Mouse (Mus musculus) neural tube, embryonic 11.5 days (tissue): ENCODE data around the gene Fam19a4. TPM values are rescaled to one million over a fixed set of nuclear protein-coding genes. Genes with fewer than 3 reads are reported as not detected.
"Not testable (repeated sequence)": the region's sequence is repeated elsewhere in the genome, so short reads cannot be mapped to it uniquely, and the experiment has no call there.

ENCODE experiments used
- ATAC-seq: fragments of 200-750 bp; cut with Nextera tagmentation; 2 replicates; pipeline ENCODE4 v1.8.0; 2017; ENCODE audit warnings: moderate number of reproducible peaks, mild to moderate bottlenecking, moderate TSS enrichment, moderate library complexity; ENCODE audit not compliant: insufficient read depth, low FRiP score, low TSS enrichment
- DNase-seq: peaks from one replicate; pipeline ENCODE4 v3.0.0-alpha.2; 2015; ENCODE audit warnings: low spot score
- H3K27ac ChIP-seq: fragments of 300-500 bp; sonication (generic); 2 replicates; pipeline ENCODE4 v1.5.1; 2014; ENCODE audit warnings: low read depth, mild to moderate bottlenecking, low read length
- H3K27me3 ChIP-seq: fragments of 300-500 bp; sonication (generic); 2 replicates; pipeline ENCODE4 v1.6.1; 2014; ENCODE audit warnings: mild to moderate bottlenecking, low read length, mixed read lengths; ENCODE audit not compliant: control insufficient read depth, insufficient read depth
- H3K36me3 ChIP-seq: fragments of 300-500 bp; sonication (generic); 2 replicates; pipeline ENCODE4 v1.6.1; 2014; ENCODE audit warnings: mild to moderate bottlenecking, low read length, moderate library complexity, mixed read lengths; ENCODE audit not compliant: control insufficient read depth, insufficient read depth
- H3K4me1 ChIP-seq: fragments of 300-500 bp; sonication (generic); 2 replicates; pipeline ENCODE4 v1.6.1; 2014; ENCODE audit warnings: low read length, mixed read lengths; ENCODE audit not compliant: control insufficient read depth, insufficient read depth
- H3K4me2 ChIP-seq: fragments of 300-500 bp; sonication (generic); 2 replicates; pipeline ENCODE4 v1.6.1; 2014; ENCODE audit warnings: low read depth, mild to moderate bottlenecking, moderate library complexity
- H3K4me3 ChIP-seq: fragments of 300-500 bp; sonication (generic); 2 replicates; pipeline ENCODE4 v1.5.1; 2014; ENCODE audit warnings: low read depth, low read length
- H3K9ac ChIP-seq: fragments of 300-500 bp; sonication (generic); 2 replicates; pipeline ENCODE4 v1.6.1; 2014; ENCODE audit warnings: mild to moderate bottlenecking, low read length
- H3K9me3 ChIP-seq: fragments of 300-500 bp; sonication (generic); 2 replicates; pipeline ENCODE4 v1.6.1; 2016; ENCODE audit warnings: low read length; ENCODE audit not compliant: control insufficient read depth
- WGBS: fragments of 180-500 bp; shearing (Covaris S2); extraction: QIAGEN DNeasy Blood & Tissue Kit; methylation state at CpG from one replicate; pipeline ENCODE4 v1.1.7; 2014; 5-methylcytosine and 5-hydroxymethylcytosine counted together
- polyA plus RNA-seq: library from polyadenylated mRNA; unstranded; fragments of >200 nt; fragmentation: Nextera tagmentation; extraction: Ambion mirVana; gene quantifications from 2 replicates; pipeline ENCODE4 v1.2.1, GENCODE M21; 2014

Gene Fam19a4
- polyA plus RNA-seq, 1 experiment from 2014 or later, result 3.8 TPM

DNA sequence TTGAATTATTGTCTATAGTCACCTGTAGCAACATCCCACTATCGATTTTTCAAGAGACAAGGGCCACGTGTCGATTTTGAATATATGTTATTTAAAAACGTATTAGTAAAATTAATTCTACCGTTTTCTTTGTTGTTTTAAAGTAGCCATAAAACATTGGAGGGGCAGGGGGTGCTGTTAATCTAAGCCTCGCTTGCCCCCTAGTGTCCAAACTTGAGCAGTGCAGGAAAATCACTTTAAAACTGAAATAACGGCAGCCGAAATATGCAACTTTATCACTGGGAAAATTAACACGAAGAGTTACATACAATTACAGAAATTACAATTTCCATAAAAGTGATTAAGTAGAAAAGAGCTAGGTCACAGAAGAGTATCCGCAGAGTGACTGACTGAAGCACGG, 55.2 kb downstream of the Fam19a4 start:
- ATAC-seq, result no peak
- Histone ChIP-seq H3K4me3 (no peak overlapping the region), H3K9me3 (no peaks in the 10 kb centered on the region), H3K27me3 (no peaks in the 10 kb centered on the region), H3K4me2 (no peak overlapping the region), H3K4me1 (no peaks in the 10 kb centered on the region), H3K36me3 (no peaks in the 10 kb centered on the region), H3K27ac (no peak overlapping the region), H3K9ac (no peak overlapping the region)
- 25% methylated on average over 11 of the region's 11 CpGs for WGBS
- no peak for DNase-seq

DNA sequence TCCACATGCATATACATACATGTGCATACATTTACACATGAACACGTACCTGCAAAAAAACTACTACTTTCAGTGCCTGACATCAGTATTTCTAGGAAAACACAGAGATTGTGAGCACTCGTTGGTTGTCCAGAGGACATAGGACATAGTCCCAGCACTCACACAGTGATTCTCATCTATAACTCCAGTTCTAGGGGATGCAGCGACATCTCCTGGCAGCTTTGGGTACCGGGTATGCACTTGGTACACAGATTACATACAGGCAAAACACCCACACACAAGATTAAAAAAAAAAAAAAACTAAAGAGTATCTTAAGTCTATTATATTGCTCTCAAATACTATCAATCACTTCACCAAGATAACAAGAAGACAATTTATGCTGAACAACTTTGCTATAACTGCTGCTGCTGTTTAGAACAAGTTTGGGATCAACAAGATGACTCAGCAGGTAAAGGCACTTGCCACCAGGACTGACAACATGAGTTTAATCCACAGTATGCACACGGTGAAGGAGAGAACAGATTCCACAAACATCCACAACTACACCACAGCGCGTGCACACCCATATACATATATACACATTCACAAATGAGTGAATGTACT, 64.6 kb downstream of the Fam19a4 start:
- no peaks in the 10 kb centered on the region for H3K9me3 ChIP-seq
- no peak overlapping the region for H3K4me2 ChIP-seq
- H3K27ac ChIP-seq, result no peak overlapping the region
- DNase-seq, result no peak
- H3K9ac ChIP-seq, result no peak overlapping the region
- no peaks in the 10 kb centered on the region for H3K4me1 ChIP-seq
- no peaks in the 10 kb centered on the region for H3K36me3 ChIP-seq
- 92% methylated on average over 7 of the region's 7 CpGs for WGBS
- ATAC-seq, result no peak
- no peaks in the 10 kb centered on the region for H3K27me3 ChIP-seq
- no peak overlapping the region for H3K4me3 ChIP-seq

DNA sequence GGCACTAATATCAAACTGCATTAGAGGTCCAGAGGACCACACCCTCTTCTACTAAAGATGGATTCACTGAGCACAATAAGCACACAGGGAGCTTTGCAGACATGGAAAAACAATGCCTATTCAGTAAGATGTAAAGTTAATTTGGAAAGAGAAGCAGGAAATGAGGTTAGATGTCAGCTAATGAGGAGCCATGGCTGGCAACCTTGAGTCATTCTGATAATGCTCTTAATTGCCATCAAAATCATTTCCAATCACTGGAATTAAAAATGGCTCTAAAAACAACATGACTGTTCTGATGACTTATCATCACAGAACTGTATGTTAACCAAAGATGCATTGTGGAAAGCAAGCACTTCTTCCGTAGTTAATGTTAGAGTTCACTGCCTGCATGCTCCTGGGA, 68.5 kb downstream of the Fam19a4 start:
- DNase-seq, result no peak
- Histone ChIP-seq H3K27ac (no peak overlapping the region), H3K36me3 (no peaks in the 10 kb centered on the region), H3K4me1 (no peaks in the 10 kb centered on the region), H3K9ac (no peak overlapping the region), H3K4me3 (no peak overlapping the region), H3K4me2 (no peak overlapping the region), H3K27me3 (no peaks in the 10 kb centered on the region), H3K9me3 (no peaks in the 10 kb centered on the region)
- no peak for ATAC-seq
- 100% methylated on average over 1 of the region's 1 CpGs for WGBS

DNA sequence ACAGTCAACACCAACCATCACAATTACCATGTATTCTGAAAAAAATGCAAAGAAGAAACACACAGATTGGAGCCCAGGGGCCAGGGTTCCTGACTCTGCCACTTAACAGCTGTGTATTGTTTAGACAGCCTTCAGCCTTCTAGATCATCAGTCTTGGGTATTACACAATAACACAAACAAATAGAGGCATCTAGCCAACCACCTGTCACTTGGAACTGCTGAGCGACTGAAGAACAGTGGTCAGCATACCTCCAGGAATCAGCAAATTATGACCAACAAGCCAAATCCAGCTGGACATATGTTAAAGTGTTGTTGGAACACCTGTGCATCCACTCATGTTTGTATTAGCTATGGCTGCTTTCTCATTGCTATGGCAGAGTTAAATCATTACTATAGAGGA, 82.7 kb downstream of the Fam19a4 start:
- Histone ChIP-seq H3K4me2 (no peak overlapping the region), H3K9ac (no peak overlapping the region), H3K27ac (no peak overlapping the region), H3K4me1 (no peaks in the 10 kb centered on the region), H3K4me3 (no peak overlapping the region), H3K36me3 (no peaks in the 10 kb centered on the region), H3K9me3 (no peaks in the 10 kb centered on the region), H3K27me3 (no peaks in the 10 kb centered on the region)
- ATAC-seq (no peak), DNase-seq (no peak)
- WGBS, result 81% methylated on average over 1 of the region's 1 CpGs

DNA sequence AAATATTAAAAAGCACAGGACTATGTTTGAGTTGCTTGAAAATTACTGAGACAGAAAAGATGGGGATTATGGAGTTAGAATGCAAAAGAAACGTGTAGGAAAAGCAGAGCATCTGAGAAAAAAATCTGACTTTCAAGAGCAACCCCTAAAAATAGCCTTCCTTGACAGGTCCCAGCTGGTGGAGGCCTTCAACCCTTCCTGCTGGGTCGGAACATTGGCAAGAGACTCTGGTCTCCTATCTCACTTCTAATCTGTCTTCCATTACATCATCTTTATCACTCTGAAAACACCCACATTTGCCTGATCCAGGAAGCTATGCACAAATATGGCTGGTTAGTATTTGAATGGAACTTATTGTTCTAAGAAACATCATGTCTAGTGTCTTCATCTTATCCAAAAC, 115.4 kb downstream of the Fam19a4 start:
- no peaks in the 10 kb centered on the region for H3K9me3 ChIP-seq
- ATAC-seq (no peak), DNase-seq (no peak)
- H3K27me3 ChIP-seq, result no peaks in the 10 kb centered on the region
- no peak overlapping the region for H3K4me2 ChIP-seq
- no peaks in the 10 kb centered on the region for H3K36me3 ChIP-seq
- H3K4me3 ChIP-seq, result no peak overlapping the region
- no peak overlapping the region for H3K27ac ChIP-seq
- H3K4me1 ChIP-seq, result no peaks in the 10 kb centered on the region
- no peak overlapping the region for H3K9ac ChIP-seq
- 71% methylated on average over 2 of the region's 2 CpGs for WGBS

DNA sequence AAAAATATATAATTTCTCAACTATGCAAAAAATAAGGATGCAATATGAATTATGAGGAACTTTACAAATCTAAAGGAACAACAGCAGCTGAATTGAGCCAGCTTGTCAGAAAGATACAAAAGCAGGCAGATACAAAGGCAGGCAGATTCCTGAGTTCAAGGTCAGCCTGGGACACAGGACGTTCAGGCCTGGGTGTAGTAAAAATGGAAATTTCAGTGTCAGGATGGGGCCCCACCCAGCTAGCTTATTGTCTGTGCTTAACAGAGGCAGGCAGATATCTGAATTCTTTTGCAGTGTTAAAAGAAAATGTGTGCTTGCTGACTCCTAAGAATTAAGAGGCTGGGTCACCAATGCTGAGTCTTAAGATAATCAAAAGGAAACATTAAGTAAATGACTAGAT, 124.4 kb downstream of the Fam19a4 start:
- Histone ChIP-seq H3K9me3 (no peaks in the 10 kb centered on the region), H3K9ac (no peak overlapping the region), H3K4me3 (no peak overlapping the region), H3K27me3 (no peaks in the 10 kb centered on the region), H3K36me3 (no peaks in the 10 kb centered on the region), H3K27ac (no peak overlapping the region), H3K4me2 (no peak overlapping the region), H3K4me1 (no peaks in the 10 kb centered on the region)
- WGBS, result 66% methylated on average over 1 of the region's 1 CpGs
- no peak for ATAC-seq
- no peak for DNase-seq

DNA sequence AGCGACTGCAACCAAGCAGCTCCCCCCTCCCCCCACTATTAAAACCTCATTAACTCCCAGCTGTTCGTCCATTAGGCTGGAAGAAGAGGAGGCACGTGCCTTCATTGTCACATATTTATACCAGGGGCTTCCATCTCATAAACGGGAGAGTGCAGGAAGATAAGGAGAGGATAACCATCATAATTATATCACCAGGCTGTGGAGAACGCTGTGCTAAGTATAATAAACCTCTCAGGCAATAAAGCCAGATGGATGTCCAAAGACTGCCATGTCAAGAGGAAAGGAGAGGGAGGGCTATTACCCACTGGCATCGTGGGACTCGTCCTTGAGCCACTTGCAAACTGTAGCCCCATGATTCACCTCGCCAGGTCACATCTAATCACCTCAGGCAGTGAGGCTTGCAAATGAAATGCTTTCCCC, 151.1 kb downstream of the Fam19a4 start:
- no peak overlapping the region for H3K27ac ChIP-seq
- 20% methylated on average over 8 of the region's 8 CpGs for WGBS
- H3K9ac ChIP-seq, result no peak overlapping the region
- no peaks in the 10 kb centered on the region for H3K27me3 ChIP-seq
- no peaks in the 10 kb centered on the region for H3K4me1 ChIP-seq
- H3K36me3 ChIP-seq, result no peaks in the 10 kb centered on the region
- DNase-seq (peak; percentile 15), ATAC-seq (0 out of 2 replicates have a peak, but pooled peaks have one; percentile 50)
- no peaks in the 10 kb centered on the region for H3K9me3 ChIP-seq
- H3K4me3 ChIP-seq, result no peak overlapping the region
- H3K4me2 ChIP-seq, result no peak overlapping the region

DNA sequence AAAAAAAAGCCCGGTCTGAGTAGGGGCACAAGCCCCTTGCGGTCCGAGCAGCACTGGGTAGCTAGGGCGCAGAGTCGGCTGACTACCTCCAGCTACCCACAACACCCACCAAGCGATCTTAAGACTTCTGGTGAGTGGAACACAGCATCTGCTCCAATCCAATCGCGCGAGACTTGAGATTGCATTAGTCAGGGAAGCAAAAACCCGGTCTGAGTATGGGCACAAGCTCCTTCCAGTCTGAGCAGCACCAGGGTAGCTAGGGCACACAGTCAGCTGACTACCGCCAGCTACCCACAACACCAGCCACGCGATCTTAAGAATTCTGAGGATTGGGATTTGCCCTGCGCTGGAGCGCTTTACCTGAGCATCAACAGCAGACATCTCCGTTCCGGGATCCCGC, 183.1 kb downstream of the Fam19a4 start:
- not testable (repeated sequence) for H3K9ac ChIP-seq, ATAC-seq, H3K27me3 ChIP-seq, H3K4me1 ChIP-seq, H3K36me3 ChIP-seq, DNase-seq, H3K27ac ChIP-seq, H3K9me3 ChIP-seq, H3K4me3 ChIP-seq, H3K4me2 ChIP-seq
- 94% methylated on average over 18 of the region's 18 CpGs for WGBS

DNA sequence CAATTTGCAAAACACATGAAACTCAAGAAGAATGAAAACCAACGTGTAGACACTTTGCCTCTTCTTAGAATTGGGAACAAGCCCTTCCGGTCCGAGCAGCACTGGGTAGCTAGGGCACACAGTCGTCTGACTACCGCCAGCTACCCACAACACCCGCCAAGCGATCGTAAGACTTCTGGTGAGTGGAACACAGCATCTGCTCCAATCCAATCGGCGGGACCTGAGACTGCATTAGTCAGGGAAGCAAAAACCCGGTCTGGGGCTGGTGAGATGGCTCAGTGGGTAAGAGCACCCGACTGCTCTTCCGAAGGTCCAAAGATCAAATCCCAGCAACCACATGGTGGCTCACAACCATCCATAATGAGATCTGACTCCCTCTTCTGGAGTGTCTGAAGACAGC, 183.6 kb downstream of the Fam19a4 start:
- not testable (repeated sequence) for ATAC-seq, H3K9me3 ChIP-seq, H3K36me3 ChIP-seq, H3K4me2 ChIP-seq, H3K27me3 ChIP-seq, H3K27ac ChIP-seq, H3K4me3 ChIP-seq, DNase-seq, H3K4me1 ChIP-seq, H3K9ac ChIP-seq
- 92% methylated on average over 13 of the region's 13 CpGs for WGBS
